Mouse (Mus musculus) midbrain, embryonic 12.5 days (tissue): ENCODE data around the gene Ddx54. TPM values are rescaled to one million over a fixed set of nuclear protein-coding genes. Genes with fewer than 3 reads are reported as not detected.

Source experiments
- ATAC-seq: fragments of 200-750 bp; cut with Nextera tagmentation; 2 replicates; pipeline ENCODE4 v1.8.0; 2017; ENCODE audit warnings: low read depth, moderate TSS enrichment, moderate library complexity; ENCODE audit not compliant: low FRiP score
- H3K27ac ChIP-seq: fragments of 300-500 bp; sonication (generic); replicated peaks from 2 replicates; pipeline ENCODE4 v1.5.1; 2016; ENCODE audit warnings: mild to moderate bottlenecking
- H3K27me3 ChIP-seq: fragments of 300-500 bp; sonication (generic); 2 replicates; pipeline ENCODE4 v1.6.1; 2016; ENCODE audit warnings: mild to moderate bottlenecking
- H3K36me3 ChIP-seq: fragments of 300-500 bp; sonication (generic); 2 replicates; pipeline ENCODE4 v1.6.1; 2016
- H3K4me1 ChIP-seq: fragments of 300-500 bp; sonication (generic); 2 replicates; pipeline ENCODE4 v1.6.1; 2016
- H3K4me2 ChIP-seq: fragments of 300-500 bp; sonication (generic); replicated peaks from 2 replicates; pipeline ENCODE4 v1.6.1; 2016; ENCODE audit warnings: mild to moderate bottlenecking, moderate library complexity
- H3K4me3 ChIP-seq: fragments of 300-500 bp; sonication (generic); 2 replicates; pipeline ENCODE4 v1.5.1; 2016; ENCODE audit warnings: mild to moderate bottlenecking
- H3K9ac ChIP-seq: fragments of 300-500 bp; sonication (generic); replicated peaks from 2 replicates; pipeline ENCODE4 v1.6.1; 2016; ENCODE audit warnings: mild to moderate bottlenecking, moderate library complexity
- H3K9me3 ChIP-seq: fragments of 300-500 bp; sonication (generic); 2 replicates; pipeline ENCODE4 v1.6.1; 2016; ENCODE audit warnings: mild to moderate bottlenecking
- WGBS: fragments of 180-500 bp; shearing (Covaris S2); methylation state at CpG from one replicate; pipeline ENCODE4 v1.1.7; 2016; 5-methylcytosine and 5-hydroxymethylcytosine counted together
- polyA plus RNA-seq: library from polyadenylated mRNA; unstranded; fragments of >200 nt; fragmentation: Nextera tagmentation; extraction: Ambion mirVana; gene quantifications from 2 replicates; pipeline ENCODE4 v1.2.1, GENCODE M21; 2016

Ddx54 gene
- polyA plus RNA-seq, 1 experiment from 2014 or later: 53.0 TPM

- H3K9ac ChIP-seq: no peak overlapping the region
- 27% methylated on average over 2 of the region's 2 CpGs for WGBS
- H3K4me1 ChIP-seq: peaks cover 28% of the 10 kb centered on the region
- ATAC-seq: no peak
- H3K4me2 ChIP-seq: no peak overlapping the region
- peaks cover 32% of the 10 kb centered on the region for H3K27me3 ChIP-seq
- no peaks in the 10 kb centered on the region for H3K36me3 ChIP-seq
- H3K9me3 ChIP-seq: no peaks in the 10 kb centered on the region
- no peak overlapping the region for H3K4me3 ChIP-seq
- H3K27ac ChIP-seq: no peak overlapping the region
Observed at GRCm38 (mm10) chr5:120677516-120677915, 65.0 kb downstream of the Ddx54 start.

Other genes starting within 250 kb of the Ddx54 start
- gene Lhx5, start 181.0 kb upstream of the Ddx54 start, polyA plus RNA-seq: 45.2 and 51.9 TPM in 2 replicates
- gene Sdsl, start 139.9 kb upstream of the Ddx54 start, polyA plus RNA-seq: 6.4 and 7.5 TPM in 2 replicates
- gene Sds, start 136.2 kb upstream of the Ddx54 start, polyA plus RNA-seq: not detected in 2 replicates
- 31.5 and 36.2 TPM in 2 replicates for gene Plbd2, start 109.1 kb upstream of the Ddx54 start, polyA plus RNA-seq
- 3.1 TPM in 2 replicates for gene Slc8b1, start 101.6 kb upstream of the Ddx54 start, polyA plus RNA-seq
- 12.9 and 14.2 TPM in 2 replicates for gene Tpcn1, start 24.1 kb upstream of the Ddx54 start, polyA plus RNA-seq
- 0.60 and 1.7 TPM in 2 replicates for gene Iqcd, start 23.7 kb upstream of the Ddx54 start, polyA plus RNA-seq
- gene Rita1, start 150 bp upstream of the Ddx54 start, polyA plus RNA-seq: 15.5 and 16.0 TPM in 2 replicates
- gene Cfap73, start 21.5 kb downstream of the Ddx54 start, polyA plus RNA-seq: not detected in 2 replicates
- gene Rasal1, start 36.1 kb downstream of the Ddx54 start, polyA plus RNA-seq: not detected in 2 replicates
- 17.1 and 18.4 TPM in 2 replicates for gene Dtx1, start 99.2 kb downstream of the Ddx54 start, polyA plus RNA-seq
- 0.21 and 0.34 TPM in 2 replicates for gene Oas2, start 137.1 kb downstream of the Ddx54 start, polyA plus RNA-seq
- 0.17 and 0.18 TPM in 2 replicates for gene Oas3, start 164.9 kb downstream of the Ddx54 start, polyA plus RNA-seq
- gene Oas1e, start 182.8 kb downstream of the Ddx54 start, polyA plus RNA-seq: not detected in 2 replicates
- gene Oas1c, start 199.8 kb downstream of the Ddx54 start, polyA plus RNA-seq: 0.16 and 0.27 TPM in 2 replicates
- gene Oas1f, start 234.6 kb downstream of the Ddx54 start, polyA plus RNA-seq: not detected in 2 replicates
- gene Oas1h, start 248.7 kb downstream of the Ddx54 start, polyA plus RNA-seq: not detected in 2 replicates